Mouse (Mus musculus) heart, embryonic 14.5 days (tissue): ENCODE measurements around the gene F930015N05Rik. TPM values are rescaled to one million over a fixed set of nuclear protein-coding genes. Genes with fewer than 3 reads are reported as not detected.

ENCODE experiments used
- ATAC-seq: fragments of 200-750 bp; cut with Nextera tagmentation; 2 replicates; pipeline ENCODE4 v1.8.0; 2017; ENCODE audit warnings: low read depth, moderate TSS enrichment; ENCODE audit not compliant: insufficient number of reproducible peaks, insufficient read depth, low FRiP score
- H3K27ac ChIP-seq, 2 experiments: fragments of 200-500 bp in 1 of 2; fragments of 300-500 bp in 1 of 2; sonication (generic) in 1 of 2; replicated peaks in 1 of 2; 2 replicates each; pipeline ENCODE4 v1.5.1; 2012 to 2014; ENCODE audit warnings: low read depth in 2 of 2, low read length in 2 of 2, control low read depth in 1 of 2, mild to moderate bottlenecking in 1 of 2, mixed read lengths in 1 of 2; ENCODE audit not compliant: control insufficient read depth in 1 of 2, insufficient read depth in 1 of 2
- H3K27me3 ChIP-seq: fragments of 300-500 bp; sonication (generic); 2 replicates; pipeline ENCODE4 v1.6.1; 2014; ENCODE audit warnings: mild to moderate bottlenecking, low read length, control low read depth; ENCODE audit not compliant: control insufficient read depth, insufficient read depth
- H3K36me3 ChIP-seq: fragments of 300-500 bp; sonication (generic); 2 replicates; pipeline ENCODE4 v1.6.1; 2014; ENCODE audit warnings: mild to moderate bottlenecking, control low read depth, low read length, mixed read lengths; ENCODE audit not compliant: control insufficient read depth, insufficient read depth
- H3K4me1 ChIP-seq, 2 experiments: fragments of 200-500 bp in 1 of 2; fragments of 300-500 bp in 1 of 2; sonication (generic) in 1 of 2; 2 replicates each; pipeline ENCODE4 v1.6.1; 2012 to 2014; ENCODE audit warnings: low read length in 2 of 2, control low read depth in 1 of 2, mixed read lengths in 1 of 2; ENCODE audit not compliant: control insufficient read depth in 2 of 2, insufficient read depth in 2 of 2
- H3K4me2 ChIP-seq: fragments of 300-500 bp; sonication (generic); 2 replicates; pipeline ENCODE4 v1.6.1; 2014; ENCODE audit warnings: mild to moderate bottlenecking, low read length
- H3K4me3 ChIP-seq, 2 experiments: fragments of 200-500 bp in 1 of 2; fragments of 300-500 bp in 1 of 2; sonication (generic) in 1 of 2; 2 replicates each; pipeline ENCODE4 v1.5.1; 2012 to 2014; ENCODE audit warnings: low read length in 2 of 2, mild to moderate bottlenecking in 2 of 2, control low read depth in 1 of 2, low read depth in 1 of 2, moderate library complexity in 1 of 2; ENCODE audit not compliant: control insufficient read depth in 1 of 2, insufficient read depth in 1 of 2
- H3K9ac ChIP-seq: fragments of 300-500 bp; sonication (generic); 2 replicates; pipeline ENCODE4 v1.6.1; 2014; ENCODE audit warnings: mild to moderate bottlenecking, low read length
- H3K9me3 ChIP-seq: fragments of 300-500 bp; sonication (generic); 2 replicates; pipeline ENCODE4 v1.6.1; 2016; ENCODE audit warnings: low read length, control low read depth; ENCODE audit not compliant: control insufficient read depth
- WGBS: fragments of 180-500 bp; shearing (Covaris S2); extraction: QIAGEN DNeasy Blood & Tissue Kit; methylation state at CpG from one replicate; pipeline ENCODE4 v1.1.7; 2014; 5-methylcytosine and 5-hydroxymethylcytosine counted together
- polyA plus RNA-seq: library from polyadenylated mRNA; unstranded; fragments of >200 nt; fragmentation: Nextera tagmentation; extraction: Ambion mirVana; gene quantifications from 2 replicates; pipeline ENCODE4 v1.2.1, GENCODE M21; 2014

F930015N05Rik gene
- polyA plus RNA-seq, 1 experiment from 2014 or later = 0.54 TPM

GRCm38 (mm10) chr11:64418969-64419368, 17.5 kb downstream of the F930015N05Rik start:
- Histone ChIP-seq H3K9me3 (peaks cover 6% of the 10 kb centered on the region; the same call in 1 of the 2 replicates), H3K36me3 (no peaks in the 10 kb centered on the region), H3K9ac (no peak overlapping the region), H3K4me3 (no peak overlapping the region), H3K4me2 (no peak overlapping the region), H3K4me1 (no peaks in the 10 kb centered on the region), H3K27ac (no peak overlapping the region), H3K27me3 (no peaks in the 10 kb centered on the region)
- no peak for ATAC-seq
- WGBS = 56% methylated on average over 1 of the region's 1 CpGs

- Histone ChIP-seq H3K36me3 (no peaks in the 10 kb centered on the region), H3K9ac (no peak overlapping the region), H3K4me1 (peaks cover 0 to 3% of the 10 kb centered on the region in 2 experiments; a peak in 1 of 4 replicates), H3K4me2 (no peak overlapping the region), H3K4me3 (no peak overlapping the region), H3K9me3 (no peaks in the 10 kb centered on the region), H3K27ac (no peak overlapping the region), H3K27me3 (no peaks in the 10 kb centered on the region; the same call in 1 of the 2 replicates)
- 68% methylated on average over 6 of the region's 6 CpGs for WGBS
- no peak for ATAC-seq
Measured at GRCm38 (mm10) chr11:64400534-64401093, 35.8 kb downstream of the F930015N05Rik start.

GRCm38 (mm10) chr11:64397612-64398011, 38.8 kb downstream of the F930015N05Rik start:
- Histone ChIP-seq H3K36me3 (no peaks in the 10 kb centered on the region), H3K27ac (no peak overlapping the region), H3K9me3 (no peaks in the 10 kb centered on the region), H3K27me3 (no peaks in the 10 kb centered on the region; the same call in 1 of the 2 replicates), H3K4me1 (peaks cover 0 to 3% of the 10 kb centered on the region in 2 experiments; a peak in 1 of 4 replicates), H3K4me2 (no peak overlapping the region), H3K9ac (no peak overlapping the region), H3K4me3 (no peak overlapping the region)
- ATAC-seq = no peak
- 51% methylated on average over 3 of the region's 3 CpGs for WGBS

- WGBS = 32% methylated on average over 6 of the region's 6 CpGs
- no peak overlapping the region for H3K4me2 ChIP-seq
- no peaks in the 10 kb centered on the region for H3K9me3 ChIP-seq
- H3K27me3 ChIP-seq = no peaks in the 10 kb centered on the region; the same call in 1 of the 2 replicates
- peaks cover 0 to 3% of the 10 kb centered on the region in 2 experiments; a peak in 1 of 4 replicates for H3K4me1 ChIP-seq
- no peak for ATAC-seq
- no peak overlapping the region for H3K27ac ChIP-seq
- H3K4me3 ChIP-seq = no peak overlapping the region
- H3K36me3 ChIP-seq = no peaks in the 10 kb centered on the region
- no peak overlapping the region for H3K9ac ChIP-seq
Measured at GRCm38 (mm10) chr11:64396949-64397348, 39.5 kb downstream of the F930015N05Rik start.

- peaks cover 0 to 3% of the 10 kb centered on the region in 2 experiments; a peak in 1 of 4 replicates for H3K4me1 ChIP-seq
- 9% methylated on average over 7 of the region's 7 CpGs for WGBS
- H3K27me3 ChIP-seq = no peaks in the 10 kb centered on the region; the same call in 1 of the 2 replicates
- H3K4me2 ChIP-seq = peak overlapping the region; percentile 42
- no peaks in the 10 kb centered on the region for H3K9me3 ChIP-seq
- no peak overlapping the region for H3K9ac ChIP-seq
- peak overlapping the region in 1 of 2 experiments; percentile 20; a peak in 2 of 4 replicates for H3K4me3 ChIP-seq
- no peaks in the 10 kb centered on the region for H3K36me3 ChIP-seq
- H3K27ac ChIP-seq = no peak overlapping the region
- no peak for ATAC-seq
Measured at GRCm38 (mm10) chr11:64396331-64396881, 40.0 kb downstream of the F930015N05Rik start.

GRCm38 (mm10) chr11:64386333-64386732, 50.1 kb downstream of the F930015N05Rik start:
- Histone ChIP-seq H3K27ac (no peak overlapping the region), H3K4me2 (no peak overlapping the region), H3K9me3 (no peaks in the 10 kb centered on the region), H3K36me3 (no peaks in the 10 kb centered on the region), H3K4me3 (no peak overlapping the region), H3K27me3 (no peaks in the 10 kb centered on the region), H3K4me1 (no peaks in the 10 kb centered on the region), H3K9ac (no peak overlapping the region)
- ATAC-seq = no peak
- WGBS = 86% methylated on average over 4 of the region's 4 CpGs
